Mouse (Mus musculus) midbrain, embryonic 15.5 days (tissue): ENCODE data around the gene Lmo7. TPM values are rescaled to one million over a fixed set of nuclear protein-coding genes. Genes with fewer than 3 reads are reported as not detected.

Experiments
- ATAC-seq: fragments of 200-750 bp; cut with Nextera tagmentation; replicated peaks from 2 replicates; pipeline ENCODE4 v1.8.0; 2017; ENCODE audit warnings: moderate TSS enrichment
- H3K27ac ChIP-seq: fragments of 300-500 bp; sonication (generic); 2 replicates; pipeline ENCODE4 v1.5.1; 2015; ENCODE audit warnings: mild to moderate bottlenecking, inconsistent platforms
- H3K27me3 ChIP-seq: fragments of 300-500 bp; sonication (generic); replicated peaks from 2 replicates; pipeline ENCODE4 v1.6.1; 2015; ENCODE audit warnings: inconsistent platforms
- H3K36me3 ChIP-seq: fragments of 300-500 bp; sonication (generic); replicated peaks from 2 replicates; pipeline ENCODE4 v1.6.1; 2015; ENCODE audit warnings: inconsistent platforms
- H3K4me1 ChIP-seq: fragments of 300-500 bp; sonication (generic); 2 replicates; pipeline ENCODE4 v1.6.1; 2015; ENCODE audit warnings: inconsistent platforms
- H3K4me2 ChIP-seq: fragments of 300-500 bp; sonication (generic); 2 replicates; pipeline ENCODE4 v1.6.1; 2015; ENCODE audit warnings: inconsistent platforms, mild to moderate bottlenecking, moderate library complexity
- H3K4me3 ChIP-seq: fragments of 300-500 bp; sonication (generic); 2 replicates; pipeline ENCODE4 v1.5.1; 2015; ENCODE audit warnings: mild to moderate bottlenecking, inconsistent platforms
- H3K9ac ChIP-seq: fragments of 300-500 bp; sonication (generic); 2 replicates; pipeline ENCODE4 v1.6.1; 2015; ENCODE audit warnings: mild to moderate bottlenecking, inconsistent platforms
- H3K9me3 ChIP-seq: fragments of 300-500 bp; sonication (generic); 2 replicates; pipeline ENCODE4 v1.6.1; 2016; ENCODE audit warnings: inconsistent platforms
- WGBS: fragments of 180-500 bp; shearing (Covaris S2); methylation state at CpG from one replicate; pipeline ENCODE4 v1.1.7; 2015; ENCODE audit warnings: mixed read lengths; 5-methylcytosine and 5-hydroxymethylcytosine counted together
- polyA plus RNA-seq: library from polyadenylated mRNA; unstranded; fragments of >200 nt; fragmentation: Nextera tagmentation; extraction: Ambion mirVana; gene quantifications from 2 replicates; pipeline ENCODE4 v1.2.1, GENCODE M21; 2015

The Lmo7 gene
- polyA plus RNA-seq, 1 experiment from 2014 or later = 2.3 TPM

- Histone ChIP-seq H3K4me1 (no peaks in the 10 kb centered on the region), H3K27ac (no peak overlapping the region), H3K4me2 (no peak overlapping the region), H3K9ac (no peak overlapping the region), H3K36me3 (no peaks in the 10 kb centered on the region), H3K27me3 (no peaks in the 10 kb centered on the region), H3K4me3 (no peak overlapping the region), H3K9me3 (no peaks in the 10 kb centered on the region)
- 89% methylated on average over 4 of the region's 4 CpGs for WGBS
- ATAC-seq = no peak
Measured at GRCm38 (mm10) chr14:101750910-101751309, 21.2 kb downstream of the Lmo7 start.

- Histone ChIP-seq H3K4me2 (no peak overlapping the region), H3K27me3 (no peaks in the 10 kb centered on the region), H3K36me3 (no peaks in the 10 kb centered on the region), H3K4me3 (no peak overlapping the region), H3K9me3 (no peaks in the 10 kb centered on the region), H3K9ac (no peak overlapping the region), H3K4me1 (no peaks in the 10 kb centered on the region), H3K27ac (no peak overlapping the region)
- WGBS = 29% methylated on average over 4 of the region's 4 CpGs
- no peak for ATAC-seq
Measured at GRCm38 (mm10) chr14:101755425-101755824, 25.7 kb downstream of the Lmo7 start.

GRCm38 (mm10) chr14:101762267-101762666, 32.5 kb downstream of the Lmo7 start:
- Histone ChIP-seq H3K4me2 (no peak overlapping the region), H3K27ac (no peak overlapping the region), H3K4me3 (no peak overlapping the region), H3K9ac (no peak overlapping the region), H3K9me3 (no peaks in the 10 kb centered on the region), H3K4me1 (no peaks in the 10 kb centered on the region), H3K36me3 (no peaks in the 10 kb centered on the region), H3K27me3 (no peaks in the 10 kb centered on the region)
- no peak for ATAC-seq
- WGBS = 53% methylated on average over 1 of the region's 1 CpGs

GRCm38 (mm10) chr14:101763762-101764295, 34.1 kb downstream of the Lmo7 start:
- no peak overlapping the region for H3K27ac ChIP-seq
- no peaks in the 10 kb centered on the region for H3K9me3 ChIP-seq
- H3K4me3 ChIP-seq = no peak overlapping the region
- no peak for ATAC-seq
- H3K36me3 ChIP-seq = no peaks in the 10 kb centered on the region
- H3K27me3 ChIP-seq = no peaks in the 10 kb centered on the region
- no peaks in the 10 kb centered on the region for H3K4me1 ChIP-seq
- no peak overlapping the region for H3K4me2 ChIP-seq
- no peak overlapping the region for H3K9ac ChIP-seq
- WGBS = 27% methylated on average over 3 of the region's 3 CpGs

DNA sequence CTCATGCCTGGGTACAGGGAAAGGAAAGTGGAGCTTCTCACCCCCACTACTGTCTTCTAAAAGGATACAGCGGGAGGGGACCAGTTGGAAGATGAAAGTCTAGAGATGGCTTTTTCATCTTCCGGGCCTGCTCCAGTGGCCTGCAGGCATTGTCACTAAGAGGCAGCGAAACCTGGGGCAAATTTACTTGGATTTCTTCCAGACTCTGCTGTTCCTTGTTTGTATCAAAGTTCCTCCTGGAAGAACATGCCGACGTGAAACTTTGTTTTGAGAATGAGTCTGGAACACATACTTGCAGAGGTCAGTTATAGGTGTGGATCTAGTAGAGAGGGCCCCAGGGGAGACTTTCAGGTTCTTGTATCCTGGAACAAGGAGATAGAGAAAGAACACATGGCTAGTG, 41.6 kb downstream of the Lmo7 start:
- 83% methylated on average over 5 of the region's 5 CpGs for WGBS
- Histone ChIP-seq H3K4me1 (no peaks in the 10 kb centered on the region), H3K9me3 (no peaks in the 10 kb centered on the region), H3K4me3 (no peak overlapping the region), H3K27me3 (no peaks in the 10 kb centered on the region), H3K9ac (no peak overlapping the region), H3K36me3 (no peaks in the 10 kb centered on the region), H3K4me2 (no peak overlapping the region), H3K27ac (no peak overlapping the region)
- no peak for ATAC-seq

- no peaks in the 10 kb centered on the region for H3K9me3 ChIP-seq
- H3K27me3 ChIP-seq = no peaks in the 10 kb centered on the region
- H3K4me3 ChIP-seq = no peak overlapping the region
- 96% methylated on average over 6 of the region's 6 CpGs for WGBS
- no peak overlapping the region for H3K27ac ChIP-seq
- H3K36me3 ChIP-seq = no peaks in the 10 kb centered on the region
- no peaks in the 10 kb centered on the region for H3K4me1 ChIP-seq
- no peak for ATAC-seq
- no peak overlapping the region for H3K9ac ChIP-seq
- no peak overlapping the region for H3K4me2 ChIP-seq
Measured at GRCm38 (mm10) chr14:101771756-101772155, 42.0 kb downstream of the Lmo7 start.

DNA sequence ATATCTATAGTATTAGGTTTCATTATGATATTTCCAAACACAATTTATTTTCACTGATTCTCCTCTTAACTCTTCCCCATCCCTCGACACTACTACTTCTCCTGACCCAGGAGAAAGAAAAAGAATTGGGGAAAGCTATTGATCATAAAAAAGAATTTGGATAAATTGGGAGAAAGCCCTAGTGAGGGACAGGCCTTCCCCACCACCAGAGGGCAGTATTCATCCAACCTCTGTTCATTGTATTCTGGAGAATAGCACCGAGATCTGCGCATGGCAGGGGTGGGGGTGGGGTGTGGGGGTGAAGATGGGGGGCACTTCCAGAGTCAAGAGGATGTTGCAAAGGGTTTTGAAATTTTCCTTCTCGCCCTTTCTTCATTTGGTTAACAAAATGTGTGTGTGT, 44.9 kb downstream of the Lmo7 start:
- H3K9ac ChIP-seq = no peak overlapping the region
- no peaks in the 10 kb centered on the region for H3K4me1 ChIP-seq
- H3K4me3 ChIP-seq = no peak overlapping the region
- H3K36me3 ChIP-seq = no peaks in the 10 kb centered on the region
- no peak overlapping the region for H3K4me2 ChIP-seq
- no peak for ATAC-seq
- H3K27ac ChIP-seq = no peak overlapping the region
- H3K27me3 ChIP-seq = no peaks in the 10 kb centered on the region
- H3K9me3 ChIP-seq = no peaks in the 10 kb centered on the region
- 61% methylated on average over 4 of the region's 4 CpGs for WGBS

DNA sequence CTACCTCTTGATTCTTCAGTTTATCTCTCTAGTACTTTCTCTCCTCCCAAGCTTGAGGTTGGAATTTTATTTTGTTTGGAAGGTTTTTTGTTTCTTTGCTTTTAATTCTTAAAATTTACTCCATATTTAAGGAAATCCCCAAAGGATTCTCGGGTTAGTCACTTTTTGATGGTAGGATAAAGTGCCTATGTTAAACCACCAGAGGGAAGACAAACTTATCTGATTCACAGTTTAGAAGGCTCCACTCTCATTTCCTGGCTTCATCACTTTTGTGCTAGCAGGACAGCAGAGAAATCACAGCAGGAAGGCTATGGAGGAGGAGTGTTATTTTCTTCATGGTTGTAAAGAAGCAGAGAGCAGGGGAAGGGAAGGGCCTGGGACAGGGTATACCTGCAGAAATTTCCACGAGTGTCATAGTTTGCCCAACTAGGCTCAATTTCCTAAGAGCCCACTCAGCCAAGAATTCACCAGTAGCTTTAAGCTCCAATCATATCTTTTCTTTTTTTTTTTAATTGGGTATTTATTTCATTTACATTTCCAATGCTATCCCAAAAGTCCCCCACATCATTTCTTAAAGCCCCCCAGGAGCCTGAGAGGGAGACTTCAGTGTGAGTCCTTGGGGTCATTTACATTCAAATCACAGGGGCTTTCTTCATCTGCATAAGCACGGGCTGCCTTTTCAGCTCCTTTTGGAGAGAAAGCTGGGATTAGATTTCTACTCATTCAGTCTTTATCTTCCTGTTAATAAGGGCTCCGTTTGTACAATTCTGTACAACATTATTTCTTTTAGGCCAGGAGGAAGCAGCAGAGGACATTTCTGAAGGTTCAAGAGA, 46.8 kb downstream of the Lmo7 start:
- Histone ChIP-seq H3K27ac (no peak overlapping the region), H3K36me3 (no peaks in the 10 kb centered on the region), H3K4me1 (no peaks in the 10 kb centered on the region), H3K9me3 (no peaks in the 10 kb centered on the region), H3K9ac (no peak overlapping the region), H3K27me3 (no peaks in the 10 kb centered on the region), H3K4me2 (no peak overlapping the region), H3K4me3 (no peak overlapping the region)
- 13% methylated on average over 4 of the region's 4 CpGs for WGBS
- no peak for ATAC-seq

DNA sequence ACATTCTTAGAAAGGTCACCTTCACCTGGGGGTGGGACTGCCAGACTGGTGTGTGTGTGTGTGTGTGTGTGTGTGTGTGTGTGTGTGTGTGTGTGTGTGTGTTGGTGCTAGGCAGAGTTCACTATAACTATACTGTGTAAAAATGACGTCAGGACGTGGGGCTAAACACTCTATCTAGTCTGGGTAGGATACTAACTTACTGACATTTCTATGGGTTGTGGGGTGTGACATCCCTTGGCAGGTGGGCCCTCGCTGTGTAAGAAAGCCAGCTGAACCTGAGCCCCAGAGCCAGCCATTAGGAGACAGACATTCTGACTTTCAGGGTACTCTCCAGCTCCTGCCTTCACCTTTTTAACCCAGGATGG, 47.4 kb downstream of the Lmo7 start:
- Histone ChIP-seq H3K9me3 (no peaks in the 10 kb centered on the region), H3K4me1 (no peaks in the 10 kb centered on the region), H3K27me3 (no peaks in the 10 kb centered on the region), H3K9ac (no peak overlapping the region), H3K27ac (no peak overlapping the region), H3K36me3 (no peaks in the 10 kb centered on the region), H3K4me2 (no peak overlapping the region), H3K4me3 (no peak overlapping the region)
- 22% methylated on average over 3 of the region's 3 CpGs for WGBS
- no peak for ATAC-seq

DNA sequence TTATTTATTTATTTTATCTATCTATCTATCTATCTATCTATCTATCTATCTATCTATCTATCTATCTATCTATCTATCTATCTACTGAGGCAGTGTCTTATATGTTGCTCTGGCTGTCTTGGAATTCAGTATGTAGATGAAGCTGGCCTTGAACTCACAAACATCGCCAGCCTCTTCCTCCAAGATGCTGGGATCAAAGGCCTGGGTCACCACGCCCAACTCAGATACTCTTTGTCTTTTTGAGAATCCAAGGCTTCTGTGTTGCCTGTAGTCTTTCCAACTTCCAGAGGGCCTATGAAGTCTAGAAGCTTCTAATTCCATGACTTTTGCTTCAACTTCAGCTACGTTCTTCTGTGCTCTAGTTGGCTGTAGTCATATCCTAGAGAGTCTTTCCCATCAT, 48.7 kb downstream of the Lmo7 start:
- no peak for ATAC-seq
- WGBS = 95% methylated on average over 3 of the region's 3 CpGs
- Histone ChIP-seq H3K4me2 (no peak overlapping the region), H3K27me3 (no peaks in the 10 kb centered on the region), H3K4me3 (no peak overlapping the region), H3K9me3 (no peaks in the 10 kb centered on the region), H3K36me3 (no peaks in the 10 kb centered on the region), H3K9ac (no peak overlapping the region), H3K27ac (no peak overlapping the region), H3K4me1 (no peaks in the 10 kb centered on the region)

DNA sequence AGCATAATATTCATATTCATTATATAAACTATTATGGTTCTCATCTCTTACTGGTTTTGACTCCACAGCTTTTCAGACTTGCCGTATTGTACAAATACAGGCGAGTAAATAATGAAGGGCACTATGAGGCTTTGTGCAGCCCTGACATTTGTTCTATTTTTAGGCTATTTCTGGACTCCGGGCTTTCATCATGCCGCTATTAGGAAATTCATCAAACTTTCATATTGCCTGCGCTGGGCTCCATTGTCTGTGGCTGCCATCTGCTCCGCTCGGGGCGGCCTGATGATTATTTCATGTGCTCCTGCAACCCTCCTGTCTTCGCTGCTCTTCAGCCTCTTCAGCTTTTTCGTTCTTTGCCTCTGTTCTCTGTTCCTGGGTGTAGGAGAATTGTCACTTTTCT, 50.3 kb downstream of the Lmo7 start:
- ATAC-seq = peak; percentile 45; the same call in 1 of the 2 replicates
- H3K4me2 ChIP-seq = no peak overlapping the region
- no peak overlapping the region for H3K4me3 ChIP-seq
- H3K4me1 ChIP-seq = no peaks in the 10 kb centered on the region
- H3K27me3 ChIP-seq = no peaks in the 10 kb centered on the region
- H3K27ac ChIP-seq = no peak overlapping the region
- H3K36me3 ChIP-seq = no peaks in the 10 kb centered on the region
- 54% methylated on average over 10 of the region's 10 CpGs for WGBS
- no peaks in the 10 kb centered on the region for H3K9me3 ChIP-seq
- no peak overlapping the region for H3K9ac ChIP-seq

GRCm38 (mm10) chr14:101781219-101781618, 51.5 kb downstream of the Lmo7 start:
- no peak overlapping the region for H3K27ac ChIP-seq
- no peaks in the 10 kb centered on the region for H3K27me3 ChIP-seq
- H3K9me3 ChIP-seq = no peaks in the 10 kb centered on the region
- H3K9ac ChIP-seq = no peak overlapping the region
- ATAC-seq = no peak
- H3K4me3 ChIP-seq = no peak overlapping the region
- H3K36me3 ChIP-seq = no peaks in the 10 kb centered on the region
- H3K4me2 ChIP-seq = no peak overlapping the region
- H3K4me1 ChIP-seq = no peaks in the 10 kb centered on the region
- 81% methylated on average over 11 of the region's 11 CpGs for WGBS

GRCm38 (mm10) chr14:101781943-101782510, 52.3 kb downstream of the Lmo7 start:
- Histone ChIP-seq H3K27ac (no peak overlapping the region), H3K4me3 (no peak overlapping the region), H3K9ac (no peak overlapping the region), H3K36me3 (no peaks in the 10 kb centered on the region), H3K27me3 (no peaks in the 10 kb centered on the region), H3K9me3 (no peaks in the 10 kb centered on the region), H3K4me1 (no peaks in the 10 kb centered on the region), H3K4me2 (no peak overlapping the region)
- 30% methylated on average over 3 of the region's 3 CpGs for WGBS
- no peak; the same call in 1 of the 2 replicates for ATAC-seq
